Mouse (Mus musculus): ENCODE measurements around the gene Cldn24. TPM values are rescaled to one million over a fixed set of nuclear protein-coding genes. Genes with fewer than 3 reads are reported as not detected.

Cldn24 gene
- total and polyA plus RNA-seq, 3 experiments = not detected

DNA sequence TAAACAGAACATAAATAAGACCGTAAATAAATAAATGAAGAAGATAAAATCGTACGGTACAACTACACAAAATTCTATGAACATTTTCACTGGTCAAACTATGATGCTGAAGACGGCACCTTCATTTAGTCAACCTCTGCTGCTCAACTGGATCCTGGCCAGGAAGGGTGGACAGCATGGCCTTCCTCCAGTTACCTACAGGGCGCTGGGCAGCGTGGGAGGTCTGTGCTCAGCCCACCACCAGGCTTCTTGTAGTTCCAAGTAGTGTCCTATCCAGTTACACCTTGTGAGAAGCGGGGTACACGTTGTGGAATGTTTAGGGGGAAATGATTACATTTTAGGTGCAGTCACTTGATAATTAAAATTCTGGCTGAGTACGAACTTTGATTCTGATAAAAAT lies 5.0 kb downstream of the Cldn24 start:
- Histone ChIP-seq H3K9me3 (replicated peaks; ENCODE audit: insufficient read depth, low read length) (no peaks in the 10 kb centered on the region), H3K27me3 (ENCODE audit: control insufficient read depth in 1 of 2, insufficient read depth in 2 of 2, low read length in 2 of 2) (no peaks in the 10 kb centered on the region), H3K79me2 (ENCODE audit: control insufficient read depth, insufficient read depth, low read length, poor library complexity) (no peaks in the 10 kb centered on the region), H3K27ac (ENCODE audit: control insufficient read depth, low read depth, low read length) (no peak overlapping the region), H3K36me3 (ENCODE audit: control insufficient read depth in 1 of 2, insufficient read depth in 2 of 2, low read length in 2 of 2) (no peaks in the 10 kb centered on the region; a peak in 1 of 4 replicates), H3K4me3 (ENCODE audit: control insufficient read depth in 1 of 2, insufficient read depth in 1 of 2, low read depth in 2 of 2, low read length in 2 of 2) (no peak overlapping the region), H3K4me1 (ENCODE audit: control insufficient read depth in 1 of 2, insufficient read depth in 2 of 2, low read length in 2 of 2) (no peaks in the 10 kb centered on the region), H3K9ac (ENCODE audit: control insufficient read depth, low read depth, low read length, poor library complexity, severe bottlenecking) (no peak overlapping the region)
- TF ChIP-seq POLR2AphosphoS5 (IDR thresholded peaks at IDR 0.05; ENCODE audit: borderline replicate concordance, low read depth, low read length) (no peak), USF2 (IDR thresholded peaks at IDR 0.05; ENCODE audit: borderline replicate concordance in 1 of 2, insufficient read depth in 1 of 2, low read depth in 1 of 2, low read length in 2 of 2) (no peak), POLR2AphosphoS2 (IDR thresholded peaks at IDR 0.05; ENCODE audit: low read length) (no peak), KAT2A (conservative IDR thresholded peaks at IDR 0.05; ENCODE audit: low read depth, low read length) (no peak), ZC3H11A (IDR thresholded peaks at IDR 0.05; ENCODE audit: low read depth, low read length) (no peak), CHD2 (IDR thresholded peaks at IDR 0.05; ENCODE audit: low read length) (no peak), TCF12 (IDR thresholded peaks at IDR 0.05; ENCODE audit: low read depth, low read length) (no peak), CHD1 (IDR thresholded peaks at IDR 0.05; ENCODE audit: low read depth, low read length) (no peak), MAX (IDR thresholded peaks at IDR 0.05; ENCODE audit: low read length) (no peak), ZKSCAN1 (IDR thresholded peaks at IDR 0.05; ENCODE audit: low read depth, low read length) (no peak), GABPA (IDR thresholded peaks at IDR 0.05; ENCODE audit: low read depth, low read length) (no peak), POLR2A (IDR thresholded peaks at IDR 0.05; ENCODE audit: control insufficient read depth in 1 of 2, insufficient read depth in 1 of 2, low read depth in 1 of 2, low read length in 2 of 2, poor library complexity in 1 of 2) (no peak)
- no peak for DNase-seq (ENCODE audit: low read depth, low spot score)

DNA sequence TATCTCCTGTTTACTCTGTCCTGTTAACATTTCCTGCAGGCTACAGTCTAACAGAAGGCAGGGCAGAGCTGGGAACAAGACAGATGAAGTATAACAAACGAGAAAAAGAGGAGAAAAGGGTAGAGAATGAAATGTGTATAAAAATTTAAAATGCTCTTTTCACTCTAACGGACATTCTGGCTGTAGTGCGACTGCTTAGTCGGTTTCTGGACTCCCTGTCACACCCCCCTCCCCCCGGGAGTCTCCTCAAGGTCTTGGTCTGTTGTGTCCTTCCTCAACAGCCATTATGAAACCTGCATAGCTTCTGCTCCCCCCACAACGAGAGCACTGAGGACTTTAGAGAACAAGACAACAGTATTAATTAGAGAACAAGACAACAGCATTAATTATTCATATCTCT lies 10.7 kb downstream of the Cldn24 start:
- H3K4me3 ChIP-seq (ENCODE audit: control insufficient read depth in 1 of 2, insufficient read depth in 1 of 2, low read depth in 2 of 2, low read length in 2 of 2) = no peak overlapping the region
- peaks cover 5 to 13% of the 10 kb centered on the region in 2 experiments for H3K4me1 ChIP-seq (ENCODE audit: control insufficient read depth in 1 of 2, insufficient read depth in 2 of 2, low read length in 2 of 2)
- peaks cover 0 to 5% of the 10 kb centered on the region in 2 experiments; a peak in 3 of 4 replicates for H3K36me3 ChIP-seq (ENCODE audit: control insufficient read depth in 1 of 2, insufficient read depth in 2 of 2, low read length in 2 of 2)
- no peaks in the 10 kb centered on the region for H3K79me2 ChIP-seq (ENCODE audit: control insufficient read depth, insufficient read depth, low read length, poor library complexity)
- H3K27me3 ChIP-seq (ENCODE audit: control insufficient read depth in 1 of 2, insufficient read depth in 2 of 2, low read length in 2 of 2) = no peaks in the 10 kb centered on the region
- no peak overlapping the region for H3K9ac ChIP-seq (ENCODE audit: control insufficient read depth, low read depth, low read length, poor library complexity, severe bottlenecking)
- TF ChIP-seq EP300 (IDR thresholded peaks at IDR 0.05; ENCODE audit: low read depth in 1 of 2, low read length in 2 of 2) (no peak), TBP (IDR thresholded peaks at IDR 0.05; ENCODE audit: low read depth, low read length) (no peak), POLR2AphosphoS5 (IDR thresholded peaks at IDR 0.05; ENCODE audit: borderline replicate concordance, low read depth, low read length) (no peak), JUND (IDR thresholded peaks at IDR 0.05; ENCODE audit: low read depth, low read length) (no peak), RAD21 (IDR thresholded peaks at IDR 0.05; ENCODE audit: low read depth, low read length) (no peak), BHLHE40 (IDR thresholded peaks at IDR 0.05; ENCODE audit: borderline replicate concordance, low read depth, low read length) (no peak)
- no peak for DNase-seq (ENCODE audit: low read depth, low spot score)
- H3K9me3 ChIP-seq (replicated peaks; ENCODE audit: insufficient read depth, low read length) = no peaks in the 10 kb centered on the region
- H3K27ac ChIP-seq (ENCODE audit: control insufficient read depth, low read depth, low read length) = no peak overlapping the region
